Mouse (Mus musculus) CD8-positive naive resting alpha-beta T cell, adult 2 months (primary cell): Measurements from ENCODE around the gene Ppt2.

Experiments
- DNase-seq, 2 experiments: peaks; one replicate each; pipeline ENCODE4 v3.0.0; 2022; ENCODE audit warnings: low read depth in 2 of 2, low spot score in 2 of 2

The Ppt2 gene

DNA sequence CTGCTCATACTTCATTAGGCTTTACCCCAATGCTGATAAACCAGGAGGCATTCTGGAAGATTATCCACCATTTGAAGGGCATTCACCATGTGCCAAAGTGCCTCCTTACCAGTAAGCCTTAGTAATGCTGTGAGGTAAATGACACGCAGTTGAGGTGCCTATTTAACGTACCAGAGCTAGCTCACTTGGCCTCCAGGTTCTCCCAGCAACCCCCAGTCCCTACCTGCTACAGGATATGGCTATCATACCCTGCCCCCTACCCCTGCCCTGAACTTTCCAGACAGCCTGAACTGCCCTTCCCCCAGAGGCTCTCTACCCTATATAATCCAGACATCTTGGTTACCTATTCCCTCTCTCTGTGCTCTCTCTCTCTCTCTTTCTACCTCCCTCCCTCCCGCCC lies 39.5 kb downstream of the Ppt2 start:
- DNase-seq: no peak

DNA sequence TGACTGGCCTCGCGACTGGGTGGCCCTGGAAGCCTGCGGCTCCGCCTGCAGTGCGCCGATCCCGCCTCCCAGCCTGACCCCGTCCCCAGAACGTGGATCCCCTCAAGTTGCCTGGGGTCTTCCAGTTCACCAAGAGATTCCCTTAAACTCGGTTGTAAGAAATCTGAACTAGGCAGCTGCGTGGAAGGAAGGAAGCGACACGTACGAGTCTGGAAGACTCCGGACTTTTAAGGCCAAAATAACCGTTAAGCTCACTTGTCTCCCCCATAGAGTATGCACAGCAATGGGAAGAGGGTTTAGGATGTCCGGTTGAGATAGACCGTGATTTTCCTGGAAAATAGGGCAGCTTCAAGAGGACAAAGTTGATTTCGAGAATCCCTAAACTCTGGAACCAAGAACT lies 40.5 kb downstream of the Ppt2 start:
- DNase-seq: no peak

GRCm38 (mm10) chr17:34587423-34587811 lies 40.9 kb downstream of the Ppt2 start:
- DNase-seq: peak; percentile 93 to 97

GRCm38 (mm10) chr17:34586796-34587422 lies 41.4 kb downstream of the Ppt2 start:
- DNase-seq: peak in 1 of 2 experiments; percentile 35

GRCm38 (mm10) chr17:34585877-34586771 lies 42.2 kb downstream of the Ppt2 start:
- DNase-seq: no peak

DNA sequence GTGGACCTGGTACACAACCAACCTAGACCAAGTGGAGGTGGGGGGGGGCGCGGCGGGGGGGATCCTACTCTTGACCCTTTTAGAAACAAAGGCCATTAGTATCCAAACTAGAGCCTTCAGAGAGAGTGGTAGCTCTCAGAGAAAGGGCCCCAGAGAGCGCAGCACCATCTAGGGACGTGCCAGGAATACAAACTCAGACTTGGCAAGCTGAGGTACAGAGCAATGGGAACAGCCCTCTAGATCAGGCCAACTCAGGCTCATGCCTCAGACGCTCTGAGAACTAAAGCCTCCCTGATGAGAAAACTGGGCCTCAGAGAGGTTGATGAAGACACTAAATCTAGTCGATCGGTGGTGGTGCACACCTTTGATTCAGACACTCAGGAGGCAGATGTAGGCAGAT lies 43.2 kb downstream of the Ppt2 start:
- no peak for DNase-seq

GRCm38 (mm10) chr17:34583819-34584218 lies 44.5 kb downstream of the Ppt2 start:
- no peak for DNase-seq

- DNase-seq: no peak
Measured at GRCm38 (mm10) chr17:34583397-34583796, 44.9 kb downstream of the Ppt2 start.

DNA sequence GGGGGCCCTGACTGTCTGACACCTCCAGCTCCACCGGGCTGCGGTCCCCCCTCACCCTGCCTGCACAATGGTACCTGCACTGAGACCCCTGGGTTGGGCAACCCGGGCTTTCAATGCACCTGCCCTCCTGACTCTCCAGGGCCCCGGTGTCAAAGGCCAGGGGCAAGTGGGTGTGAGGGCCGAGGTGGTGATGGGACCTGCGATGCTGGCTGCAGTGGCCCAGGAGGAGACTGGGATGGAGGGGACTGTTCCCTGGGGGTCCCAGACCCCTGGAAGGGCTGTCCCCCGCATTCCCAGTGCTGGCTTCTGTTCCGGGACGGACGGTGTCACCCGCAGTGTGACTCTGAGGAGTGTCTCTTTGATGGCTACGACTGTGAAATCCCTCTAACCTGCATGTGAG lies 45.8 kb downstream of the Ppt2 start:
- DNase-seq: no peak

GRCm38 (mm10) chr17:34578070-34578469 lies 50.2 kb downstream of the Ppt2 start:
- DNase-seq: no peak

- no peak for DNase-seq
Measured at GRCm38 (mm10) chr17:34576577-34576976, 51.7 kb downstream of the Ppt2 start.

DNA sequence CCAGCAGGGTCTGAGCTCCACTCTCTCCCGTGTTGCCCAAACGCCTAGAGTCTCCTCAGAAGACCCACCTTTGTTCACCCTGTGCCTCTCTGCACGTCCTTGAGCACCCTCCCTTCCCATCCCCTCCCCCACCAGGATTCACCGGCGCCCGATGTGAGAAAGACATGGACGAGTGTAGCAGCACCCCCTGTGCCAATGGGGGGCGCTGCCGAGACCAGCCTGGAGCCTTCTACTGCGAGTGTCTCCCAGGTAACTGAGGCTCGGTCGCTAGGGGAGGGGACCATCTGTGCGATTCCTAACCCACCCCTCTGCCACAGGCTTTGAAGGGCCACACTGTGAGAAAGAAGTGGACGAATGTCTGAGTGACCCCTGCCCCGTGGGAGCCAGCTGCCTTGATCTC lies 55.9 kb downstream of the Ppt2 start:
- no peak for DNase-seq

DNA sequence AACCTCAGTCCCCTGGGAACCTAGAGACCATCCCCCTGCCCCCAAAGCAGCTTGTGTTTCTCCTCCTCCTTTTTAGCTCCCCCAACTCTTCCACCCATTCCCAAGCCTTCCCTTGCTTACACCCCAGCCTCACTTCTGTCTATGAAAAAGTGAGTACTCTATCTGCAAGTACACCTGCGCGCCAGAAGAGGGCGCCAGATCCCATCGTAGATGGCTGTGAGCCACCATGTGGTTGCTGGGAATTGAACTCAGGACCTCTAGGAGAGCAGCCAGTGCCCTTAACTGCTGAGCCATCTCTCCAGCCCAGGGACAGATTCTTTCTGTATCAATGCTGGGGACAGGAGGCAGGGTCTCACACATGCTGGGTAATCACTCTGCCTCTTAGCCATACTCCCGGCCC lies 56.4 kb downstream of the Ppt2 start:
- DNase-seq: no peak

- DNase-seq: no peak
Measured at GRCm38 (mm10) chr17:34569919-34570318, 58.4 kb downstream of the Ppt2 start.

DNA sequence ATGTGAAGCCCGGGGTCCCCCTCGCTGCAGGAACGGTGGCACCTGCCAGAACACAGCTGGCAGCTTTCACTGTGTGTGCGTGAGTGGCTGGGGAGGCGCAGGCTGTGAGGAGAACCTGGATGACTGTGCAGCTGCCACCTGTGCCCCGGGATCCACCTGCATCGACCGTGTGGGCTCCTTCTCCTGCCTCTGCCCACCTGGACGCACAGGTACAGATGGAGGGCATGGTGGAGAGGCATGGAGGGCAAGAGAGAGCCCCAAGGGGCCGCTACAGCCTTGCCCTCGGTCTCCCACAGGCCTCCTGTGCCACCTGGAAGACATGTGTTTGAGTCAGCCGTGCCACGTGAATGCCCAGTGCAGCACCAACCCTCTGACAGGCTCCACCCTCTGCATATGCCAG lies 59.9 kb downstream of the Ppt2 start:
- no peak for DNase-seq

- no peak for DNase-seq
Measured at GRCm38 (mm10) chr17:34567311-34567710, 61.0 kb downstream of the Ppt2 start.
